Mouse (Mus musculus): ENCODE measurements around the gene Mn1.

The Mn1 gene

GRCm38 (mm10) chr5:111491485-111491884 is 74.3 kb downstream of the Mn1 start:
- no peak for DNase-seq

DNA sequence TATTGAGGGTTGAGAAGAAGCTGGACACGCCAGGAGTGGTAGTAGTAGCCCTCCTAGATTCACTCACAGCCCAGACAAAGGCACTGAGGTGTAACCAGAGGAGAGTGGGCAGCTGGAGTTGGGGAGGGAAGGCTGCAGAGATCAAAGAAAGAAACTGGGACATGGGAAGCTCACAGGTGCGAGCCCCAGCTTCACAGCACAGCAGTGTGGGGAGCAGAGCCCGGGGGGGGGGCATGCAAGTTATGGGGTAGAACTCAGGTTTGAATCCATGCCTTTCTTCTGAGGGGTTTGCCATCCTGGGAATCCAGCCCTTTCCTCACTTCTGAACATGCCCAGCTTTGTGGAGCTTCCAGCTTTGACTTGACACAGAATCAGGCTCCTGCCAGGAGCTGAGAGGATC is 82.9 kb downstream of the Mn1 start:
- DNase-seq, result no peak

DNA sequence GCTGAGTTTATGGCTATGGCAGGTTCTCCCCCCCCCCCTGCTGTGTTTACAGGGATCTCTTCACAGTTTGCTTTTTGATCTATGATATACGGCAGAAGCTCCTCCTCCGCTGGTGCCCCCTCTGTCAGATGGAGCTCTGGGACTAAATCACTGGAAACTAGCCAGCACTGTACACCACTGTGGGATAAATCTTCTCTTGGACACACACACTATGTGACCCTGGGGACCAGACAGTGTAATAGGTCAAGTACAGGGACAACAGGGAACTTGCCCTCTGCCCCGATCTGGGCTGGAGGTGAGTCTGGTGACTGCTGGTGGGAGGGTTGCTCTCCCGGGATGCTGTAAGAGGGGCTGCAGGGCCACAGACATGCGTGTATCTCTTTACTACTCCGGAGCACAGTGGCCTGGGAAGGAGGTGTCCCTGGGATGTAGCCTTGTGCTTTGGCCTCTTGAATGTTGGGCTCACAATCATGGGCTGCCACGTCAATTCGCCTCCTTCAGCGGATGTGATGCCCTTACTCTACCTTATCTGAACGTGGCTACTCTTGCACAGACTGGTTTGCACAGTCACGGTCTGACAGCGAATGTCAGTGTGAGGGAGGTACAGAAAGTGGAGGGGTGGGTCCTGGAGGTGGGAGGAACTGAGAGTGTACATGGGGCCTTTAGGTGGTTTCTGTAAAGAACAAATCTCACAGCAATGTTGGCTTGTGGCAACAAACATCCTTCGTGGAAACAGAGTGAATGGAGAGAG is 84.7 kb downstream of the Mn1 start:
- no peak for DNase-seq

- no peak for DNase-seq
These were observed 88.1 kb downstream of the Mn1 start for GRCm38 (mm10) chr5:111505241-111505640.

- DNase-seq, result no peak
These were observed 88.7 kb downstream of the Mn1 start for GRCm38 (mm10) chr5:111505824-111506223.

DNA sequence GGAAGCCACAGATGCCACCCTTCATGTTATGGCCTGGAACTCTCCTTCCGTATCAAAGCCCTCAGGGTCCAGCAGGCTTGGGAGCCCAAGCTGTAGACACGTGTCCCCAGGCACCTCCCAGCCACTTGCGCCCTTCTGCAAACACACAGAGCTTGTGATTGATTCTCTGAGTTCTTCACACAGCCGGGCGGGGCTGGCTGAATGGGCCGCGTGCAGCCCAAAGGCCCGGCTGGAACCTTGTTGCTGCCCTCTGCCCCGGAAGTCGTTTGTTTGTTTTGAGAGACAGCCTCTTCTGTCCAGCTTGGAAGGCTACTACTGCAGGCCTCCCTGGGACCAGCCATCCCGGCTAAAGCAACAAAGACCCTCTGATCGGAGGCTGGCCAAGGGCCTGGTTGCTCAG is 89.2 kb downstream of the Mn1 start:
- DNase-seq, result no peak

Data from retina, postnatal 1 day (tissue).